Mouse (Mus musculus): ENCODE measurements around the gene Ttc22.

DNA sequence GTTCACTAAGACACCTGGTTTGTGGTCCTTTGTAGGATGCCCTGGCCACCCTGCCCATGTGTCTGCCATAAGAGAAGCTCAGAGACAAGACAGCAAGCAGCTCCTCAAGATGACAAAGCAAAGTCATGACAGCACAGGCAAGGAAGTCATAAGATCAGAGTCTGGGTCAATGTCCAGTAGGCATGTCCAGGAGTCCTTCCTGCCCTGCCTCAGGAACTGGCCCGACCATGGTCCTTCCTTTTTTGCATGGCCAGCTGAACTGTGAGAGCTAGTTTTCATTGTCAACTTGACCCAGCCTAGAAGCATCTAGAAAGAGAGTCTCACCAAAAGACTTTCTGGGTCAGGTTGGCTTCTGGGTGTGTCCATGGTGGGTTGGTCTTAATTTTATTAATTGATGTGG lies 14.3 kb upstream of the Ttc22 start:
- TF ChIP-seq POLR2A (IDR thresholded peaks at IDR 0.05; ENCODE audit: borderline replicate concordance, low read depth, low read length), result no peak
- TF ChIP-seq CTCF (IDR thresholded peaks at IDR 0.05; ENCODE audit: low read depth, low read length), result no peak

All from bone marrow macrophage, adult 2 months (primary cell).